Mouse (Mus musculus) E14TG2a.4 (cell line): ENCODE data around the gene Nutm1.

Experiments
- H3K27me3 ChIP-seq: 2 replicates; pipeline ENCODE4 v1.6.1; 2014; ENCODE audit warnings: low read length, control low read depth; ENCODE audit not compliant: insufficient read depth
- H3K36me3 ChIP-seq: 2 replicates; pipeline ENCODE4 v1.6.1; 2014; ENCODE audit warnings: low read length, control low read depth; ENCODE audit not compliant: insufficient read depth
- H3K4me1 ChIP-seq: replicated peaks from 2 replicates; pipeline ENCODE4 v1.6.1; 2014; ENCODE audit warnings: low read depth, low read length, control low read depth
- H3K4me3 ChIP-seq: replicated peaks from 2 replicates; pipeline ENCODE4 v1.5.1; 2014; ENCODE audit warnings: mild to moderate bottlenecking, low read length
- H3K9me3 ChIP-seq: 2 replicates; pipeline ENCODE4 v1.6.1; 2014; ENCODE audit warnings: low read length, control low read depth
- CTCF ChIP-seq: conservative IDR thresholded peaks from 2 replicates; pipeline ENCODE4 v1.5.1; 2014; ENCODE audit warnings: low read length
- NANOG ChIP-seq: IDR thresholded peaks from 2 replicates; pipeline ENCODE4 v1.6.1; 2014; ENCODE audit warnings: borderline replicate concordance, low read length, mixed read lengths
- POU5F1 ChIP-seq: IDR thresholded peaks from 2 replicates; pipeline ENCODE4 v1.6.1; 2014; ENCODE audit warnings: low read length, borderline replicate concordance

The Nutm1 gene

DNA sequence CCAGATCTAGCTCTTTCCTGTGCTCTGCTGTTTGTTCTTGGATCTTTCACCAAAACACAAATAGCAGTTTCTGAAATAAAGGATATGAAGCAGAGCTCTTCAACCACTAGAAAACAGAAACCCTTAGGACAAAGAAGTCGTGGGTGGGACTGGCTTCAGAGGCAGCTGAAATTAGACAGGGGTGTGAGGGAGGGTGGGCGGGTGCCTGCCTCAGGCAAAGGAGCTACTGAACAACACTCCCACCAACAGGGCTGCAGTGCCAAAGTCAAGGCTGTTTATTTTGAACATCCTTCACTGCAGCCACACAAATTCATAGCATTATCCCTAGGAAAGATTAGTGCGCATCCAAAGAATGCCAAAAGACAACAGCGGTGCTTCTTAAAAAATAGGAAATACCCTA is 34.7 kb downstream of the Nutm1 start:
- Histone ChIP-seq H3K4me3 (no peak overlapping the region), H3K4me1 (peaks cover 5% of the 10 kb centered on the region), H3K9me3 (no peaks in the 10 kb centered on the region; the same call in 1 of the 2 replicates), H3K36me3 (no peaks in the 10 kb centered on the region), H3K27me3 (no peaks in the 10 kb centered on the region)
- TF ChIP-seq NANOG (no peak), POU5F1 (no peak), CTCF (no peak)

DNA sequence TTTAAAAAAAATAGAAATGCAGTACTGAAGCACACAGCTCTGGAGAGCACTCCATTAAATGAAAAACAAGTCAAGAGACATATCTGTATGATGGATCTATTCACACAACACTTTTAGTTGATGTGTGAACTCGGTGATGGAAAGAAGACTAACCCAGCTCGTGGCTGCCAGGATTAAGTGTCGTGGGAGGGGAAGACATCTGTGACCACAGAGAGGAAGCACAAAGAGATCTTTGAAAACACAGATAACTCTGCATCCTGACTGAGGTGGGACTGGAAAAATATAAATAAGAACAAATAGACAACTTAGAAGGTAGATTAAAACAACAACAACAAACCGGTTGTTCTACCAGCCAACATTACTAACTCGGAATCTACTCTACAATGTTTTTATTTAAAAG is 36.5 kb downstream of the Nutm1 start:
- H3K4me3 ChIP-seq, result no peak overlapping the region
- no peak for TF ChIP-seq CTCF
- no peak for TF ChIP-seq NANOG
- TF ChIP-seq POU5F1, result no peak
- H3K36me3 ChIP-seq, result no peaks in the 10 kb centered on the region
- no peaks in the 10 kb centered on the region; the same call in 1 of the 2 replicates for H3K9me3 ChIP-seq
- no peaks in the 10 kb centered on the region for H3K27me3 ChIP-seq
- H3K4me1 ChIP-seq, result peaks cover 5% of the 10 kb centered on the region

DNA sequence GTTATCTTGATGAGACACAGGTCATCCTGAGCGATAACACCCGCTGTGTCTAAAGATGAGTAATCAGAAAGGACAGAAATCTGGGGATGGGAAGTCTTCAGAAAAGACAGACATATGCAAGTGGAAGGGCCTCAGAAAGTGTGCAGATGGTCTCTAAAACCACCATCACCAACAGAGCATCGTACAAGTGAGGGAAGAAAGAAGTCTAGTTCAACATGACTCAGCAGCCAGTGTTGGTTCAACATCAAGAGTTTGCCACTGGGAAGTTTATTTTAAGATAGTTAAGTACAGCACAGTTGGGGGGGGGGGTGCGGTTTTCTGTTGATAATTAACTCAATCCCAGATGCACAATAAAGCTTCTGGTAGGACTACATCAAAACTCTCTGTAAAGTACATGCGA is 38.2 kb downstream of the Nutm1 start:
- no peak for TF ChIP-seq CTCF
- TF ChIP-seq NANOG, result no peak
- TF ChIP-seq POU5F1, result no peak
- no peaks in the 10 kb centered on the region; the same call in 1 of the 2 replicates for H3K9me3 ChIP-seq
- H3K4me3 ChIP-seq, result no peak overlapping the region
- no peaks in the 10 kb centered on the region for H3K36me3 ChIP-seq
- no peaks in the 10 kb centered on the region for H3K27me3 ChIP-seq
- H3K4me1 ChIP-seq, result peaks cover 5% of the 10 kb centered on the region

DNA sequence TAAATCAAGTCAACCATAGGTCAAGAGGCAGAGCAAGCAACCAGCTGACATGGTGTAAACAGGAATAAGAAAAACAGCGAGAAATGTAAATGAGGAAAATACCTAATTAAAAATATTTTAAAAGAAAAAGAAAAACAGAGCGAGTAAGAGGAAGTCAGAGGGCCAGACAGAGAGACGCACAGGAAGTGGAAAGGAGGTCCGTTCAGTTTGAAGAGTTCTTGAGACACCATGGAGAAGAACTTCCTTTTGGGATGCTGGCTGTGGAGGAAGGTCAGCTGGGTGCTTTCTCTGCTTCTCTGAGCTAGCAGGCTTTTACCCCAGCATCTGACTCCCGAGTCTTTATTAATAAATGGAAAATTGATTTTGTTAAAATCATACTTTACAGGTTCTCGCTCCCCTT is 41.5 kb downstream of the Nutm1 start:
- Histone ChIP-seq H3K4me3 (no peak overlapping the region), H3K4me1 (no peaks in the 10 kb centered on the region), H3K9me3 (no peaks in the 10 kb centered on the region; the same call in 1 of the 2 replicates), H3K27me3 (no peaks in the 10 kb centered on the region), H3K36me3 (no peaks in the 10 kb centered on the region)
- TF ChIP-seq POU5F1, result no peak
- TF ChIP-seq NANOG, result no peak
- no peak for TF ChIP-seq CTCF

DNA sequence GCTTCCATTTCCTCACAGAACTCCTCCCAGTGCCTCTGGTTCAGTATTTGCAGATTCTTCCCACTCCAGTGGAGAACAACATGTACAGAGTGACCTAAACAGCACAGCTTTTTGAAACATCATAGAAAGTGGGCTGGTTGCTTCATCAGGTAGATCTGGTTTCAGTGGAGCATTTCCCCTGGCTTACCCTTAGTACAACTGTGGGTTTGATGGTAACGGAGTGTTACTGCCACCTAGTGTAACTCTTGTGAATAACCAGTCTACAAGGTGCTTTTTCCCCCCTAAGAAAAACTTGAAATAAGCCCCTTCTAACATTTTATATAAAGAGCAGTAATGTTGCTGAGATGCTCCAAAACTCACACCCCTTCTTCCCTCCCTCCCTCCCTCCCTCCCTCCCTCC is 43.1 kb downstream of the Nutm1 start:
- H3K4me1 ChIP-seq, result no peaks in the 10 kb centered on the region
- peak; percentile 65 for TF ChIP-seq CTCF
- no peak for TF ChIP-seq POU5F1
- H3K4me3 ChIP-seq, result no peak overlapping the region
- H3K36me3 ChIP-seq, result no peaks in the 10 kb centered on the region
- H3K27me3 ChIP-seq, result no peaks in the 10 kb centered on the region
- peaks cover 13% of the 10 kb centered on the region for H3K9me3 ChIP-seq

DNA sequence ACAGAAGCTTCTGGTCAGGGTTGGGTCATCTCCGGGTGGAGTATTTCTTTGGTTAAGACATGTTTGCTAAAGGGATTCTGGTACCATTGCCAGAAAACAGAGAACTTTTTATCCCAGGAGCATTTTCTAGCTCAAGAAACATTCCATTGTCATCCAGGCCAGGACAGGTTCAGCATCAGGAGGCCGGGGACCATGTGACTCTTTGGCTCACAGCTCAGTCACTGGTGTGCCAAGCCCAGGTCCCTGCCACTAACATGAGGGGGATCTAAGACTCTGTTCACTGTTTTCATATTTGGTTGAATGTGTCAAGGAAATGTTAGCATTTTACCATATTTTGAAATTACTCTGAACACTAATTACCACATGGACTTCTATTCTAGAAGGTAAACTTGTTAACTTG is 48.4 kb downstream of the Nutm1 start:
- Histone ChIP-seq H3K4me3 (no peak overlapping the region), H3K36me3 (no peaks in the 10 kb centered on the region), H3K4me1 (no peaks in the 10 kb centered on the region), H3K27me3 (no peaks in the 10 kb centered on the region), H3K9me3 (peaks cover 54% of the 10 kb centered on the region)
- no peak for TF ChIP-seq NANOG
- no peak for TF ChIP-seq CTCF
- no peak for TF ChIP-seq POU5F1

DNA sequence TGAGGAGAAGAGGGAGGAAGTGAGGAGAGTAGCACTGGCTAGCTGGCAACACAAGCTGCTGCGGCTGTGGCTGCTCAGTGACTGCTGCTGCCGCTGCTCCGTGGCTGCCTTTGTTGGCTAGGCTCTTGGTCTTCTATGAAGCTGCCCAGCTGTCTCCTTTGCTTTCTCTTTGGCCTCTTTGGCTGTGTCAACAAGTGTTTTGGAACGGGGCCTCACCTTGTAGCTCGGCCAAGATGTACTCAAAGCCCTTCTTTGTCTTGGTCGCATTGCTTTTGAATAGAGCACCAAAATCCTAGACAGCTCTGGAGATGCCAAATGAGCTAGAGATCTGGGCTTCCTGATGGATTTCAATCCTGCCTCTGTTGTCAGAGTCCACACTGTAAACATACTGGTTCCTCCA is 48.9 kb downstream of the Nutm1 start:
- no peaks in the 10 kb centered on the region for H3K4me1 ChIP-seq
- no peak overlapping the region for H3K4me3 ChIP-seq
- no peaks in the 10 kb centered on the region for H3K27me3 ChIP-seq
- peaks cover 57% of the 10 kb centered on the region for H3K9me3 ChIP-seq
- no peaks in the 10 kb centered on the region for H3K36me3 ChIP-seq
- TF ChIP-seq CTCF (no peak), NANOG (no peak), POU5F1 (no peak)

- TF ChIP-seq NANOG, result no peak
- no peak for TF ChIP-seq CTCF
- TF ChIP-seq POU5F1, result no peak
- H3K27me3 ChIP-seq, result no peaks in the 10 kb centered on the region
- no peaks in the 10 kb centered on the region for H3K4me1 ChIP-seq
- H3K9me3 ChIP-seq, result peaks cover 16% of the 10 kb centered on the region
- no peaks in the 10 kb centered on the region for H3K36me3 ChIP-seq
- H3K4me3 ChIP-seq, result no peak overlapping the region
These were observed 56.0 kb downstream of the Nutm1 start for GRCm38 (mm10) chr2:112203056-112203455.
